Mouse (Mus musculus) layer of hippocampus, postnatal 10 days (tissue): ENCODE measurements at regions not wholly inside any gene's neighbourhood (a gene's known extent, or its start where the extent isn't known, plus 50 kb on each side); places are given as distances from the start of the nearest gene placed in this dataset.

Experiments
- DNase-seq, 2 experiments: peaks; one replicate each; pipeline ENCODE4 v3.0.0; 2021; ENCODE audit warnings: low spot score in 2 of 2

- peak in 1 of 2 experiments; percentile 24 for DNase-seq
Measured at GRCm38 (mm10) chr7:138640492-138641165, 205.2 kb upstream of the Ppp2r2d start.

GRCm38 (mm10) chr7:138639541-138639940 is 206.3 kb upstream of the Ppp2r2d start:
- no peak for DNase-seq

- DNase-seq, result no peak
Measured at GRCm38 (mm10) chr7:138626061-138626460, 219.8 kb upstream of the Ppp2r2d start.

GRCm38 (mm10) chr7:138620896-138621655 is 223.5 kb upstream of the Tcerg1l start:
- no peak for DNase-seq

GRCm38 (mm10) chr7:138620080-138620684 is 222.7 kb upstream of the Tcerg1l start:
- DNase-seq, result peak in 1 of 2 experiments; percentile 30

- DNase-seq, result no peak
Measured at GRCm38 (mm10) chr7:138616468-138616867, 218.9 kb upstream of the Tcerg1l start.

- DNase-seq, result no peak
Measured at GRCm38 (mm10) chr7:138609605-138610004, 212.1 kb upstream of the Tcerg1l start.

GRCm38 (mm10) chr7:138609124-138609523 is 211.6 kb upstream of the Tcerg1l start:
- DNase-seq, result no peak

- DNase-seq, result no peak
Measured at GRCm38 (mm10) chr7:138606363-138606964, 208.9 kb upstream of the Tcerg1l start.

GRCm38 (mm10) chr7:138605923-138606322 is 208.4 kb upstream of the Tcerg1l start:
- DNase-seq, result no peak

- no peak for DNase-seq
Measured at GRCm38 (mm10) chr7:138601749-138602148, 204.2 kb upstream of the Tcerg1l start.

- DNase-seq, result no peak
Measured at GRCm38 (mm10) chr7:138593344-138593743, 195.8 kb upstream of the Tcerg1l start.

- no peak for DNase-seq
Measured at GRCm38 (mm10) chr7:138567352-138567751, 169.8 kb upstream of the Tcerg1l start.

GRCm38 (mm10) chr7:138551629-138552028 is 154.1 kb upstream of the Tcerg1l start:
- no peak for DNase-seq

GRCm38 (mm10) chr7:138547881-138548280 is 150.4 kb upstream of the Tcerg1l start:
- DNase-seq, result peak in 1 of 2 experiments; percentile 9

- no peak for DNase-seq
Measured at GRCm38 (mm10) chr7:138538048-138538831, 140.7 kb upstream of the Tcerg1l start.

GRCm38 (mm10) chr7:138526143-138526542 is 128.6 kb upstream of the Tcerg1l start:
- DNase-seq, result no peak

GRCm38 (mm10) chr7:138524936-138525335 is 127.4 kb upstream of the Tcerg1l start:
- DNase-seq, result no peak

- DNase-seq, result no peak
Measured at GRCm38 (mm10) chr7:138514171-138514570, 116.6 kb upstream of the Tcerg1l start.

- no peak for DNase-seq
Measured at GRCm38 (mm10) chr7:138505205-138505604, 107.7 kb upstream of the Tcerg1l start.

GRCm38 (mm10) chr7:138503986-138504385 is 106.5 kb upstream of the Tcerg1l start:
- no peak for DNase-seq
